Mouse (Mus musculus): ENCODE data around the gene Nfkbiz.

Gene Nfkbiz

GRCm38 (mm10) chr16:55801629-55802028, 37.1 kb downstream of the Nfkbiz start:
- DNase-seq = no peak

- no peak for DNase-seq
Observed at GRCm38 (mm10) chr16:55798845-55799244, 39.9 kb downstream of the Nfkbiz start.

- DNase-seq = no peak
Observed at GRCm38 (mm10) chr16:55790326-55790725, 48.4 kb downstream of the Nfkbiz start.

GRCm38 (mm10) chr16:55789291-55789690, 49.4 kb downstream of the Nfkbiz start:
- DNase-seq = no peak

GRCm38 (mm10) chr16:55788671-55789070, 50.0 kb downstream of the Nfkbiz start:
- no peak for DNase-seq

- DNase-seq = no peak
Observed at GRCm38 (mm10) chr16:55787385-55788072, 51.2 kb downstream of the Nfkbiz start.

GRCm38 (mm10) chr16:55784379-55784778, 54.3 kb downstream of the Nfkbiz start:
- no peak for DNase-seq

- DNase-seq = no peak
Observed at GRCm38 (mm10) chr16:55783923-55784322, 54.8 kb downstream of the Nfkbiz start.

GRCm38 (mm10) chr16:55782911-55783310, 55.8 kb downstream of the Nfkbiz start:
- no peak for DNase-seq

GRCm38 (mm10) chr16:55781809-55782208, 56.9 kb downstream of the Nfkbiz start:
- no peak for DNase-seq

- no peak for DNase-seq
Observed at GRCm38 (mm10) chr16:55780958-55781558, 57.6 kb downstream of the Nfkbiz start.

- no peak for DNase-seq
Observed at GRCm38 (mm10) chr16:55776329-55776728, 62.4 kb downstream of the Nfkbiz start.

GRCm38 (mm10) chr16:55770247-55770646, 68.5 kb downstream of the Nfkbiz start:
- DNase-seq = no peak
